Mouse (Mus musculus): ENCODE measurements around the gene Cst9. TPM values are rescaled to one million over a fixed set of nuclear protein-coding genes. Genes with fewer than 3 reads are reported as not detected.

Cst9 gene
- polyA plus RNA-seq, 1 experiment from 2014 or later = not detected

DNA sequence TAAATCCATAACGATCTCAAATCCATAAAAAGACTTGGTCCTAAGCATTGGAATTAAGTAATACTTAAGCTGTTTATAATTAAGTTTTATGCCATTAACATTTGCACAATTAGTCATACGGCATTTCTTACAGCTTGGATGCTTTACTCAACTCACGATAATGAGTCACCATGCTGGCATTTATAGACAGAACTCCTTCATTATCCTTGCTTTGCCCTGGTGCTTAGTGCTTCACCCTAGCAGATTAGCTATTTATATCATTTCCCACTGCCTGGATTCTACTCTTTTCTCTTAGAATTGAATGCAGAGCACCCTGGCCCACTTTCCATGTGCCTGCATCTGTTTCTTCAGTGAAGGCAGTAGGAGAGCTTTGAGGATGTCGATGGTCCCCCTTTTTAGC lies 22.6 kb downstream of the Cst9 start:
- Histone ChIP-seq H3K4me1 (no peaks in the 10 kb centered on the region), H3K9me3 (no peaks in the 10 kb centered on the region), H3K9ac (no peak overlapping the region), H3K27me3 (no peaks in the 10 kb centered on the region), H3K36me3 (no peaks in the 10 kb centered on the region), H3K4me2 (replicated peaks) (no peak overlapping the region), H3K27ac (no peak overlapping the region), H3K4me3 (no peak overlapping the region)
- WGBS = 81% methylated on average over 4 of the region's 4 CpGs
- ATAC-seq (ENCODE audit: insufficient number of reproducible peaks, insufficient read depth, low FRiP score, low TSS enrichment) = no peak

- no peak overlapping the region for H3K9ac ChIP-seq
- no peak overlapping the region for H3K4me2 ChIP-seq (replicated peaks)
- ATAC-seq (ENCODE audit: insufficient number of reproducible peaks, insufficient read depth, low FRiP score, low TSS enrichment) = no peak
- no peaks in the 10 kb centered on the region for H3K9me3 ChIP-seq
- H3K36me3 ChIP-seq = no peaks in the 10 kb centered on the region
- no peak overlapping the region for H3K4me3 ChIP-seq
- 88% methylated on average over 4 of the region's 4 CpGs for WGBS
- H3K27ac ChIP-seq = no peak overlapping the region
- no peaks in the 10 kb centered on the region for H3K4me1 ChIP-seq
- no peaks in the 10 kb centered on the region for H3K27me3 ChIP-seq
Measured at GRCm38 (mm10) chr2:148860993-148861392, 26.0 kb downstream of the Cst9 start.

DNA sequence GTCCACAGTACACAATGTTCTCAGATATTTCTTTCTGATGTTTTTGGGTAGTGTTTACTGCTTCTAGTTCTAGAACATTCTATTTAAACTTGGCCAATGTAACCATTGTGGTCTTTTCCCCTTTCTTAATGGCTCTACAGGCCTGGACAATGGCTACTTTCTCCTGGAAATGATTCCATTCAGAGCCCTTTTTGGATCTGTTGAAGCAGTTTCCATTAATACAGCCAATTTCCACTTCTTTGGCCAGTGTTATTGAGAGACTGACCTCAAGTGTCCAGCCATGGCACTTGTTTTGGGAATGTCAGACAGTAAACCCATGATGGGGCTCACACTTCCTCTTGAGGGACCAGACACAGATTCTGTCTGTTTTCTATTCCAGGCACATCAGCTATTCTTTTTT lies 26.7 kb downstream of the Cst9 start:
- no peak overlapping the region for H3K9ac ChIP-seq
- H3K36me3 ChIP-seq = no peaks in the 10 kb centered on the region
- no peak overlapping the region for H3K4me2 ChIP-seq (replicated peaks)
- no peaks in the 10 kb centered on the region for H3K4me1 ChIP-seq
- no peaks in the 10 kb centered on the region for H3K27me3 ChIP-seq
- ATAC-seq (ENCODE audit: insufficient number of reproducible peaks, insufficient read depth, low FRiP score, low TSS enrichment) = no peak
- no peak overlapping the region for H3K27ac ChIP-seq
- H3K9me3 ChIP-seq = no peaks in the 10 kb centered on the region
- H3K4me3 ChIP-seq = no peak overlapping the region

GRCm38 (mm10) chr2:148864966-148865365 lies 30.0 kb downstream of the Cst9 start, which contains the start of gene 9230104L09Rik:
Gene 9230104L09Rik, minus strand, starts transcription at chr2:148865038.
- no peaks in the 10 kb centered on the region for H3K4me1 ChIP-seq
- H3K36me3 ChIP-seq = no peaks in the 10 kb centered on the region
- ATAC-seq (ENCODE audit: insufficient number of reproducible peaks, insufficient read depth, low FRiP score, low TSS enrichment) = no peak
- no peak within 1 kb of the TSS for H3K4me2 ChIP-seq (replicated peaks)
- no peaks in the 10 kb centered on the region for H3K27me3 ChIP-seq
- H3K9me3 ChIP-seq = no peaks in the 10 kb centered on the region
- no peak within 1 kb of the TSS for H3K9ac ChIP-seq
- WGBS = 68% methylated on average over 2 of the region's 2 CpGs
- H3K27ac ChIP-seq = no peak within 1 kb of the TSS
- no peak within 1 kb of the TSS for H3K4me3 ChIP-seq

DNA sequence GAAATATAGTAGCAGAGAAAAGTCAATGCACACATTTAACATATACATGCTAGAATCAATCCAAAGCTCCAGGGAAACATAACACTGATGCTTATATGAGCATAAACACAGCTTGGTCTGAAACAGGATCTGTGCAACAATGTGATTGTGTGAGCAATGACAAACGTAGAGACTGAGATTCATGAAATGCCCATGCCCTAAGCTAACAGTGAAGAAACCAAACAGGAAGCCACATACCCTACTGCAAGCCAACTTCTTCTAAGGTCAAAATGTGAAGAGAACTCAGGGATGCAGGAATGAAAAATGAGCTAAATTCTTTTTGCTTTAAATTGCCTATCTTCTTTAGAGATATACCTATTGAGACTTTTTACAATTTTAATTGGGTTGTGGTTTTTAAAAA lies 34.0 kb downstream of the Cst9 start:
- H3K4me1 ChIP-seq = peaks cover 14% of the 10 kb centered on the region
- H3K4me3 ChIP-seq = no peak overlapping the region
- no peak overlapping the region for H3K4me2 ChIP-seq (replicated peaks)
- no peak overlapping the region for H3K9ac ChIP-seq
- H3K27me3 ChIP-seq = no peaks in the 10 kb centered on the region
- no peaks in the 10 kb centered on the region for H3K9me3 ChIP-seq
- peaks cover 29% of the 10 kb centered on the region for H3K36me3 ChIP-seq
- ATAC-seq (ENCODE audit: insufficient number of reproducible peaks, insufficient read depth, low FRiP score, low TSS enrichment) = no peak
- 70% methylated on average over 1 of the region's 1 CpGs for WGBS
- no peak overlapping the region for H3K27ac ChIP-seq

DNA sequence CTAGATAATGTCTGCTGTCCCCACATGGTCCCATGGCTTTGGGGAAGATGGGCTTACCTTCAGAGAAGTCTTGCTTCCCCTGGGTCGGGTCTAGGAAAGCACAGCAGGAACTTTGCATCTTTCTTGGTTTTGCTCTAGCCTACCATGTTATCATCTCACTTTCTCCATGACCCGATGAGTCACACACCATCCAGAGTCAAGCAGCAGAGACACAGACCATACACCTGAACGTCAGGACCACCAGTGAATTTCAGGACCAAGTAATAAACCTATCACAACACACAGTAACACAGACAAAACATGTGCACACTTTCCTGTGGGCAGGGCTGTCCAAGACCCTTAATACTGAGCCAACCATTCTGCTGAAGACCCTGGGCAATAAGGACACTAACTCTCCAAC lies 35.6 kb downstream of the Cst9 start:
- no peak for ATAC-seq (ENCODE audit: insufficient number of reproducible peaks, insufficient read depth, low FRiP score, low TSS enrichment)
- Histone ChIP-seq H3K27ac (no peak overlapping the region), H3K4me2 (replicated peaks) (no peak overlapping the region), H3K9me3 (no peaks in the 10 kb centered on the region), H3K36me3 (peaks cover 29% of the 10 kb centered on the region), H3K4me3 (no peak overlapping the region), H3K9ac (no peak overlapping the region), H3K27me3 (no peaks in the 10 kb centered on the region), H3K4me1 (peaks cover 20% of the 10 kb centered on the region)
- 93% methylated on average over 3 of the region's 3 CpGs for WGBS

DNA sequence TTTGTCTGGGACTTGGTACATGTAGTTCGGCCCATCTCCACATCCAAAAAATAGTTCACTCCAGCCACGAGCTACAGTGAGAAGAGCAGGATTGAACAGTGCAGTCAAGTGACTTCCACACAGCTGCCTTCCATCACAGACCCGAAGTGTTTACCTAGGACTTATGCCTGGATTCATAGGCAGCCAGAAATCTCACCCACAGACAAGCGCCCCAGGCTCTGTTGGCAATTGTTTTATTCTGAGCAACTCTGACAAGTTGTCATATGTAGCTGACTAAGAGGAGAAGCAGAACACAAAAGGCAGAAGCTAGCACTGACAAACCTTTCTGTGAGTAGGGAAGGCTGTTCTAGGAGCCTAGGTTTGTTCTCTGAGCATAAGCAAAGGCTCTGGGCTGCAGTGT lies 37.9 kb downstream of the Cst9 start:
- Histone ChIP-seq H3K9me3 (no peaks in the 10 kb centered on the region), H3K27me3 (no peaks in the 10 kb centered on the region), H3K9ac (no peak overlapping the region), H3K4me3 (peak overlapping the region; percentile 86; the same call in 1 of the 2 replicates), H3K4me2 (replicated peaks) (peak overlapping the region; percentile 84), H3K27ac (no peak overlapping the region), H3K36me3 (peaks cover 29% of the 10 kb centered on the region), H3K4me1 (peaks cover 20% of the 10 kb centered on the region)
- 72% methylated on average over 4 of the region's 4 CpGs for WGBS
- no peak for ATAC-seq (ENCODE audit: insufficient number of reproducible peaks, insufficient read depth, low FRiP score, low TSS enrichment)

- no peaks in the 10 kb centered on the region for H3K27me3 ChIP-seq
- peaks cover 29% of the 10 kb centered on the region for H3K36me3 ChIP-seq
- no peaks in the 10 kb centered on the region for H3K9me3 ChIP-seq
- peaks cover 20% of the 10 kb centered on the region for H3K4me1 ChIP-seq
- peak overlapping the region; percentile 82 for H3K9ac ChIP-seq
- H3K27ac ChIP-seq = no peak overlapping the region
- 40% methylated on average over 3 of the region's 3 CpGs for WGBS
- ATAC-seq (ENCODE audit: insufficient number of reproducible peaks, insufficient read depth, low FRiP score, low TSS enrichment) = no peak
- peak overlapping the region; percentile 84 for H3K4me2 ChIP-seq (replicated peaks)
- peak overlapping the region; percentile 86 for H3K4me3 ChIP-seq
Measured at GRCm38 (mm10) chr2:148874224-148874616, 39.3 kb downstream of the Cst9 start.

DNA sequence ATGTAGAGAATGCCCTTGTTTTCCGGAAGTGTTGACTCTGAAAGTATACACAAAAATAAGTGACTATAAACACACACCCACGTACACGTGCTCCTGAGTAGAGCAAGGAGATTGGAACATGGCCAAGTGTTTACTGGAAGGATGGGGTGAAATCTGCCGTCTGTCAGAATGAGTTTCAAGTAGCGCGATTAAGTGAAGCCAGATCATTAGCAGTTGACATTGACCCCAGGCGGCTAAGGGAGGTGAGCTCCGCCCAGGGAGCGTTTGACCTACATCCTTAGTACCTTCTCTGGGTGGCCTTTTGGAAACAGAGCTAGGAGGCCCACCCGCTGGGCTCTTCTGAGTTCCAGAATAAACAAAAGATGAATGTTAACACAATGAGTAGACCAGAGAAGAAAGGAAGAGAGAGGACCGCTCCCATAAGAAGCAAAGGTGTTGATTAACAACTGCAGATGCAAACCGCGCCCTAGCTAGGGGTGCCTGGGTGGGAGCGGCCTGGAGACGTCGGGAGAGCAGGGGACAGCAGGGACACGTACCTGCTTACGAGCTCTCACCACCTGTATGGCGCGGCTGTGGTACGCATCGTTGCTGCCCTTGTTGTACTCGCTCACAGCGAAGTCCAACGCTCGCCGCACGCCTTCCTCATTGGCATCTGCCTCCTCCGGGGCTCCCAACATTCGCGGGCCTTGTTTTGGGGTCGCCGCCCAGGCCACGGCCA lies 39.8 kb downstream of the Cst9 start:
- peak overlapping the region; percentile 84 for H3K4me2 ChIP-seq (replicated peaks)
- peak overlapping the region; percentile 93 for H3K27ac ChIP-seq
- no peaks in the 10 kb centered on the region for H3K9me3 ChIP-seq
- H3K4me1 ChIP-seq = peaks cover 20% of the 10 kb centered on the region
- no peaks in the 10 kb centered on the region for H3K27me3 ChIP-seq
- WGBS = under 1% methylated on average over 34 of the region's 34 CpGs
- peak overlapping the region; percentile 82 for H3K9ac ChIP-seq
- peak; percentile 52 for ATAC-seq (ENCODE audit: insufficient number of reproducible peaks, insufficient read depth, low FRiP score, low TSS enrichment)
- peaks cover 29% of the 10 kb centered on the region for H3K36me3 ChIP-seq
- H3K4me3 ChIP-seq = peak overlapping the region; percentile 86

DNA sequence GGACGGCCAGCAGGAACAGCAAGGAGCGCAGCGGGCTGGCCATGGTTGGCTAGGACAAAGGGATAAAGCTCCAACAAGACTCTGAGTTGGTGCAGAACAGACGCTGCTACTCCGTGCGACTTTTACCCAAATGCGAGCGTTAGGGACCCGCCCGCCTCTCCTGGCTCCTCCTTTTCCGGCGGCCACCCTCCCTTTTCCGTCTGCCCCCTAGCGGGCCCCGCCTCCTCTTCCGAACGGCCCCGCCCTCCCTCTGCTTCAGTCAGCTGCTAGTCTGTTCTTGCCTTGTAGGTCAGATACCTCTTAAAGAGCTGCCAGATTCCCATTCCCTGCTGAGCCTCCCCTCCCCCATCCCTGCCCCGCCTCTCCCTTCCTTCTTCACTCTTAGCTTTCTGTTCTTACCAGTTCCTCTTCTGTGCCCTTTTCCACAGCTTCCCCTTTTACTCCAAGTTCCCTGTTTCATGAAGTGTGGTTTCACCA lies 40.4 kb downstream of the Cst9 start, which contains the start of gene Cst3:
Gene Cst3 (minus strand): TSS at position 358 of the 477 bp plus-strand sequence.
- Histone ChIP-seq H3K9me3 (no peaks in the 10 kb centered on the region), H3K36me3 (peaks cover 29% of the 10 kb centered on the region), H3K27me3 (no peaks in the 10 kb centered on the region), H3K27ac (peak within 1 kb of the TSS; percentile 93), H3K4me2 (replicated peaks) (peak within 1 kb of the TSS; percentile 84), H3K4me1 (peaks cover 20% of the 10 kb centered on the region), H3K9ac (peak within 1 kb of the TSS; percentile 82), H3K4me3 (peak within 1 kb of the TSS; percentile 86)
- WGBS = under 1% methylated on average over 19 of the region's 19 CpGs
- peak; percentile 94 for ATAC-seq (ENCODE audit: insufficient number of reproducible peaks, insufficient read depth, low FRiP score, low TSS enrichment)

DNA sequence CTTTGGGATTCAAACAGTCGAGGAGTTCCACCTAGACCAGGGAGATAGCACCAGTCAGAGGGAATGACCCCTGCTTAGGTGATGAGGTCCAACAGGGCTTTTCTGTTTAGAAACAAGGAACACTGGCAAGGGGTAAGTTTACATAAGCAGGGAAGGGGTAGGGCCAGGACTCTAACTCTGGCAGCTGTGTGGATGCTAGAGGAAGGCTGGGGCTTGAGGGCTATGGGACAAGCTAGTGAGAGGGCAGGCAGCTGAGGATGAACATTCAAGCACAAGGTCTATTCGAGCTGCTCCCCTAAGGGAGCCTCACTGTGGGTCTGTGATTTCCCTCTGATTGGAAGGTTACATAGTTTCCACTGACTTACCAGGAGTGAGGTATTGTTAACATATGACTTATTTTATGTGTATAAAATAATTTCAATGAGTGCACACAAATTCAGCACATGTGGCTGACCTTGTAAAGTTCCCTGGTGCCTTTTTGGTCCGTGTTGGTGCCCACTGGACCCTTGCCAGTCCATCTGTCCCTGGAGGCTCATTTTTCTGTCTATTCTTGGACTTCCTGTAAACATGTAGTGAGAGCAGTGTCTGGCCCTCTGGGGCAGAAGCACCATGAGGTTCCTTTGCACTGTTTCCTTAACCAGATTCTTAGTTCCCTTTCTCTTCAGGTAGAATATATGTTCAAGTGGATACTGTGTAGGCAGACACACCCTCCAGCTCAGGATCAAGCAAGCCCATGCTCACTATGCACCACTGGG lies 42.2 kb downstream of the Cst9 start:
- Histone ChIP-seq H3K4me1 (peaks cover 20% of the 10 kb centered on the region), H3K27me3 (no peaks in the 10 kb centered on the region), H3K4me2 (replicated peaks) (no peak overlapping the region), H3K9me3 (no peaks in the 10 kb centered on the region), H3K27ac (no peak overlapping the region), H3K4me3 (no peak overlapping the region), H3K36me3 (peaks cover 11% of the 10 kb centered on the region), H3K9ac (no peak overlapping the region)
- 39% methylated on average over 3 of the region's 3 CpGs for WGBS
- ATAC-seq (ENCODE audit: insufficient number of reproducible peaks, insufficient read depth, low FRiP score, low TSS enrichment) = no peak

DNA sequence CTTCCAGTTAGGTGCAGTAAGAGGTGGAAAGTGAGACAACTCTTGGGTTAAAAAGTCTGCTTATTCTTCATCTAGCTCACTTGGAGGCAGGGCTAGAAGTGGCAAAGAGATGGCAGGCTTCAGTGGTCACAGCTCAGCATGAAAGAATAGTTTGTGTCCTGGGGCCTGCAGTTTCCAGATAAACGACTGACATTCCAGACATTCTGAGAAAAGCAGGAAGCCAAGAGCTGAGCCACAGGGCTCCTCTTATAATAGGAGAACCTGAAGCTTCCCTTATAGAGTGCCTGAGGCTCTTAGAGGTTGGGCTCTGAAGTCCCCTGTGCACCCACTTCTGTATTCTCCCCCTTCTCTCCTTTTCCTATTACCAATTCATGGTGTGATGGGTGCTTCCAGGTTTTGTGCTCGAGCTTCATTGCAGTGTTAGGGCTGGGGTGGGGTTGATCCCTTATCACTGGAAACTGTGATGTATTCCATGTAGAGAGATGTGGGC lies 43.7 kb downstream of the Cst9 start:
- H3K4me1 ChIP-seq = peaks cover 9% of the 10 kb centered on the region
- H3K4me2 ChIP-seq (replicated peaks) = no peak overlapping the region
- H3K4me3 ChIP-seq = no peak overlapping the region
- no peaks in the 10 kb centered on the region for H3K9me3 ChIP-seq
- ATAC-seq (ENCODE audit: insufficient number of reproducible peaks, insufficient read depth, low FRiP score, low TSS enrichment) = no peak
- 11% methylated on average over 2 of the region's 2 CpGs for WGBS
- no peaks in the 10 kb centered on the region for H3K36me3 ChIP-seq
- no peaks in the 10 kb centered on the region for H3K27me3 ChIP-seq
- no peak overlapping the region for H3K27ac ChIP-seq
- no peak overlapping the region for H3K9ac ChIP-seq

All from embryonic facial prominence, embryonic 12.5 days (tissue).